8 mouse cellular contexts compared by ENCODE assay signal in genomic region chr10:39172540-39172931, GRCm38 (mm10). TPM values are rescaled to one million over a fixed set of nuclear protein-coding genes. Genes with fewer than 3 reads are reported as not detected.
DNase-seq lines count a peak whose midpoint lies in the region; ATAC-seq and TF ChIP-seq lines count a peak whose summit lies in the region.

No protein-coding gene starts in this region.

- intact Hi-C loops in gastrocnemius, postnatal 36 days (cut with DNase I): loop anchor here (10.0 kb wide), 1 partner anchor 192 kb away; the partner anchor contains the start of gene Fyn

- H3K4me3 ChIP-seq in midbrain, embryonic 10.5 days: peak overlapping the region; percentile 57
- no peak overlapping the region for H3K4me3 ChIP-seq in midbrain, embryonic 11.5 days (ENCODE audit: low read depth, low read length)
- no peak overlapping the region for H3K4me3 ChIP-seq in limb, embryonic 13.5 days
- H3K4me3 ChIP-seq in stomach, postnatal 0 days (ENCODE audit: low read depth, low read length): no peak overlapping the region

- no peak for TF ChIP-seq CTCF in stomach, postnatal 0 days (IDR thresholded peaks at IDR 0.05; ENCODE audit: low read depth)

- H3K27me3 ChIP-seq in midbrain, embryonic 10.5 days (ENCODE audit: low read depth, poor library complexity, severe bottlenecking): peaks cover 19% of the 10 kb centered on the region
- no peaks in the 10 kb centered on the region for H3K27me3 ChIP-seq in midbrain, embryonic 11.5 days (ENCODE audit: control insufficient read depth, insufficient read depth, low read length)
- H3K27me3 ChIP-seq in limb, embryonic 13.5 days: no peaks in the 10 kb centered on the region
- no peaks in the 10 kb centered on the region for H3K27me3 ChIP-seq in stomach, postnatal 0 days (ENCODE audit: control insufficient read depth, insufficient read depth, low read length)

- peak; percentile 33 for DNase-seq in cerebellum, adult 9-11 months
- no peak for DNase-seq in midbrain, embryonic 10.5 days (ENCODE audit: low spot score)
- no peak for DNase-seq in midbrain, embryonic 11.5 days (ENCODE audit: low spot score, missing footprints)
- DNase-seq in stomach, postnatal 0 days (ENCODE audit: low spot score): no peak
- DNase-seq in gastrocnemius, postnatal 36 days: no peak
- no peak for DNase-seq in cerebellum, adult 11 months

- no peaks in the 10 kb centered on the region for H3K36me3 ChIP-seq in midbrain, embryonic 10.5 days
- H3K36me3 ChIP-seq in midbrain, embryonic 11.5 days (ENCODE audit: control insufficient read depth, insufficient read depth, low read length): no peaks in the 10 kb centered on the region
- H3K36me3 ChIP-seq in limb, embryonic 13.5 days: no peaks in the 10 kb centered on the region
- H3K36me3 ChIP-seq in stomach, postnatal 0 days (ENCODE audit: control insufficient read depth, insufficient read depth, low read length): no peaks in the 10 kb centered on the region

- no peak for TF ChIP-seq EP300 in stomach, postnatal 0 days (optimal IDR thresholded peaks at IDR 0.05)

- no peak overlapping the region; the same call in 1 of the 2 replicates for H3K9ac ChIP-seq in midbrain, embryonic 11.5 days (ENCODE audit: low read length)
- no peak overlapping the region for H3K9ac ChIP-seq in limb, embryonic 13.5 days
- H3K9ac ChIP-seq in stomach, postnatal 0 days (ENCODE audit: low read length): no peak overlapping the region

- peaks cover 37% of the 10 kb centered on the region for H3K4me1 ChIP-seq in midbrain, embryonic 10.5 days
- H3K4me1 ChIP-seq in midbrain, embryonic 11.5 days (ENCODE audit: control insufficient read depth, insufficient read depth, low read length): peaks cover 5% of the 10 kb centered on the region; the same call in 1 of the 2 replicates
- H3K4me1 ChIP-seq in limb, embryonic 13.5 days: peaks cover 43% of the 10 kb centered on the region
- H3K4me1 ChIP-seq in stomach, postnatal 0 days (replicated peaks; ENCODE audit: control insufficient read depth, insufficient read depth): no peaks in the 10 kb centered on the region

- peak overlapping the region; percentile 87 for H3K27ac ChIP-seq in midbrain, embryonic 10.5 days (replicated peaks)
- no peak overlapping the region; the same call in 1 of the 2 replicates for H3K27ac ChIP-seq in midbrain, embryonic 11.5 days (ENCODE audit: low read depth, low read length)
- H3K27ac ChIP-seq in limb, embryonic 13.5 days: peak overlapping the region; percentile 28; the same call in 1 of the 2 replicates
- H3K27ac ChIP-seq in stomach, postnatal 0 days (replicated peaks): peak overlapping the region; percentile 31; the same call in 1 of the 2 replicates

- no peak overlapping the region for H3K4me2 ChIP-seq in midbrain, embryonic 11.5 days
- H3K4me2 ChIP-seq in limb, embryonic 13.5 days (replicated peaks): peak overlapping the region; percentile 69
- H3K4me2 ChIP-seq in stomach, postnatal 0 days (replicated peaks; ENCODE audit: low read depth): peak overlapping the region; percentile 32; the same call in 1 of the 2 replicates

- 77% methylated on average over 6 of the region's 6 CpGs for WGBS in midbrain, embryonic 10.5 days
- WGBS in midbrain, embryonic 11.5 days: 74% methylated on average over 6 of the region's 6 CpGs
- 82% methylated on average over 6 of the region's 6 CpGs for WGBS in limb, embryonic 13.5 days
- WGBS in stomach, postnatal 0 days: 71% methylated on average over 6 of the region's 6 CpGs

- ATAC-seq in cerebellum, adult (ENCODE audit: insufficient number of reproducible peaks, low FRiP score, low TSS enrichment): no peak
- ATAC-seq in midbrain, embryonic 11.5 days (ENCODE audit: low FRiP score): no peak
- no peak for ATAC-seq in limb, embryonic 13.5 days (ENCODE audit: low FRiP score, low read depth)
- no peak for ATAC-seq in stomach, postnatal 0 days (ENCODE audit: low FRiP score, low TSS enrichment)

- H3K9me3 ChIP-seq in midbrain, embryonic 10.5 days (replicated peaks): no peaks in the 10 kb centered on the region
- H3K9me3 ChIP-seq in midbrain, embryonic 11.5 days (ENCODE audit: control insufficient read depth, low read length): no peaks in the 10 kb centered on the region
- no peaks in the 10 kb centered on the region for H3K9me3 ChIP-seq in limb, embryonic 13.5 days
- H3K9me3 ChIP-seq in stomach, postnatal 0 days (ENCODE audit: control insufficient read depth, low read length): no peaks in the 10 kb centered on the region

RNA-seq across cellular contexts. Expression of gene Ccn6, which starts 8.9 kb away (rescaled TPM):
- polyA plus RNA-seq in midbrain, embryonic 10.5 days (2016; fragmentation: Nextera tagmentation; extraction: Ambion mirVana): 0.20 and 0.37 TPM in 2 replicates
- polyA plus RNA-seq in midbrain, embryonic 11.5 days (2014; fragmentation: Nextera tagmentation; extraction: Ambion mirVana): 0.20 and 0.29 TPM in 2 replicates
- polyA plus RNA-seq in limb, embryonic 13.5 days (2015; fragmentation: Nextera tagmentation; extraction: Ambion mirVana): 0.45 and 0.64 TPM in 2 replicates
- 0.10 and 0.18 TPM in 2 replicates for polyA plus RNA-seq in stomach, postnatal 0 days (2015; fragmentation: Nextera tagmentation; extraction: Ambion mirVana)
- not detected for total RNA-seq in gastrocnemius, postnatal 36 days (2021)

RNA-seq across cellular contexts. Expression of gene Tube1, which starts 38.8 kb away (rescaled TPM):
- 22.0 and 24.9 TPM in 2 replicates for polyA plus RNA-seq in midbrain, embryonic 10.5 days (2016; fragmentation: Nextera tagmentation; extraction: Ambion mirVana)
- 19.8 and 22.6 TPM in 2 replicates for polyA plus RNA-seq in midbrain, embryonic 11.5 days (2014; fragmentation: Nextera tagmentation; extraction: Ambion mirVana)
- polyA plus RNA-seq in limb, embryonic 13.5 days (2015; fragmentation: Nextera tagmentation; extraction: Ambion mirVana): 17.3 and 18.8 TPM in 2 replicates
- 2.8 and 3.7 TPM in 2 replicates for polyA plus RNA-seq in stomach, postnatal 0 days (2015; fragmentation: Nextera tagmentation; extraction: Ambion mirVana)
- 1 to 10 TPM in 1 of 2 experiments, under 1 TPM in 1; 0.46 to 1.0 TPM for total RNA-seq in gastrocnemius, postnatal 36 days (2021)

RNA-seq across cellular contexts. Expression of gene Fam229b, which starts 38.8 kb away (rescaled TPM):
- polyA plus RNA-seq in midbrain, embryonic 10.5 days (2016; fragmentation: Nextera tagmentation; extraction: Ambion mirVana): 14.2 and 15.4 TPM in 2 replicates
- polyA plus RNA-seq in midbrain, embryonic 11.5 days (2014; fragmentation: Nextera tagmentation; extraction: Ambion mirVana): 17.0 and 18.8 TPM in 2 replicates
- 13.5 and 14.7 TPM in 2 replicates for polyA plus RNA-seq in limb, embryonic 13.5 days (2015; fragmentation: Nextera tagmentation; extraction: Ambion mirVana)
- polyA plus RNA-seq in stomach, postnatal 0 days (2015; fragmentation: Nextera tagmentation; extraction: Ambion mirVana): 5.0 and 6.4 TPM in 2 replicates
- 1 to 10 TPM; 4.0 to 4.2 TPM for total RNA-seq in gastrocnemius, postnatal 36 days (2021)
